Mouse (Mus musculus) G1E (cell line): ENCODE data around the gene Pi4ka.

Experiments
- CTCF ChIP-seq: IDR thresholded peaks from 2 replicates; pipeline ENCODE4 v1.5.1; 2012; ENCODE audit warnings: low read depth, low read length, inconsistent platforms, mixed read lengths
- GATA1 ChIP-seq: IDR thresholded peaks from 2 replicates; pipeline ENCODE4 v1.6.1; 2012; ENCODE audit warnings: borderline replicate concordance, low read length, inconsistent platforms, mixed read lengths
- GATA2 ChIP-seq: IDR thresholded peaks from 2 replicates; pipeline ENCODE4 v1.6.1; 2012; ENCODE audit warnings: low read depth, low read length, inconsistent platforms, borderline replicate concordance
- POLR2AphosphoS5 ChIP-seq: IDR thresholded peaks from 2 replicates; pipeline ENCODE4 v1.6.1; 2012; ENCODE audit warnings: low read depth, low read length, inconsistent platforms; ENCODE audit not compliant: insufficient replicate concordance
- TAL1 ChIP-seq: conservative IDR thresholded peaks from 2 replicates; pipeline ENCODE4 v1.6.1; 2012; ENCODE audit warnings: low read depth, low read length, inconsistent platforms, mixed read lengths

DNA sequence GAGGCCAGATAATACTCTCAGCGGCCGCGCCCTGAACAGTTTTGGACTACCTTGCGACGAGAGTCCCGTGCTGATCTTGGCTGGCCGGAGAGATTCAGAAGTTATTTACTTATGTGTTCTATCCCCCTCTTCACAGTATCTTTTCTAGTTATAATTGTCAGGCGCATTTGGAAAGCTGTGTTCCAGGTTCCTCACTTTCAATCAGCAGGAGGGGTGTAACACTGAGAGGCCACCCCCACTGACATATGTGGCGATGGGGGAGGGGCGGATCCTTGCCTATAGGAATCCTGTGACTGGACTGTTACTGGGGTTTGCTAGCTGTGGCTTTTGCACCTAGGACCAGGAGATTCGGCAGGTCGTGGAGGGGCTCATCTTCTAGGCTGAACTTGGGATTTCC is 171.6 kb downstream of the Pi4ka start:
- TF ChIP-seq CTCF (no peak), GATA1 (no peak), POLR2AphosphoS5 (no peak), TAL1 (no peak), GATA2 (no peak)
